Mouse (Mus musculus): ENCODE data around the gene Snai1. TPM values are rescaled to one million over a fixed set of nuclear protein-coding genes. Genes with fewer than 3 reads are reported as not detected.

Gene Snai1
- total RNA-seq (2023): 2.2 and 4.9 TPM in 2 replicates

GRCm38 (mm10) chr2:167537476-167538297 lies at the start of gene Snai1:
Snai1 (plus strand) TSS chr2:167538195.

DNA sequence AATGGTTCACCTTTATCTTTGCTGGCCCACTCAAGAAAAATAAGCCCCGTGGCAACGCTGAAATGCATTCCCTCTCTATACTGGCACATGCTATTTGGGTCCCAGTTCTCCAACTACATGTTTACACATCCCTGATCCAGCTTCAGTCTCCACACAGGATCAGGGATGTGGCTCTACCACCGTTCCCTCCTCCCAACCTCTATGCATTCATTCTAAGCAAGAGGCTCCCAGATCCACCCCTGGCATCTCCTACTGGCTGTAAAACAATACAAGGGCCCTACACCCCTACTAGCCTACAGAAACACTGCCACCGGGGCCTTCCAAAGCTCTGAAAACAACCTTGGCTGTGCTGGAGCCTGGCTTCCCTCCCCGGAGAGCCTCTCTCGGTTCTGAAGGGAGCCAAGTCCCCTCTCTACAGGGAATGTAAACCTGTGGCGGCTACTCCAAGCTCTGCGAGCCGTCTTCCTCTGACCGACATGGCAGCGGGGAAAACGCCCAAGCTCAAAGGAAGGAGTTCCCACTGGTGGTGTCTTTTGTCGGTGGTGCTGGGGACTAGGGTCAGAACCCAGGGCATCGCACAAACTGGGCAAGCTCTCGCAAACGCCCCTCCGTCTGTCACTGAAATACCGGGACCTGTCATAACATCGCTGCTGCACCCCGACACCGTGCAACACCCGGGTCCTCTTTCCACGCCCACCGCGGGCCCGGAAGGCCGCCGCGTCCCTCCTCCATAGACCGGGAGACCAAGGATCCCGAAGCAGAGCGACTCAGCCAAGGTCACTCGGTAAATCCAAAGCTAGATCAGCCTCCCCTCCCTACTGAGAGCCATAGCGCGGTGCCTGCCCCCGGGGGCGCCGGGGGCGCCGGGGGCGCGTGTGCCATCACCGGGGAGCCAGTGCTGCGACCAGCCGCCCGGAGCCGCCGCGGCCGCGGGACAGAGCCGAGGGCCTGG lies 46.0 kb upstream of the Snai1 start, which contains the start of gene Rnf114:
Gene Rnf114 (plus strand): TSS at position 889 of the 952 bp plus-strand sequence.

GRCm38 (mm10) chr2:167492713-167493636 lies 45.0 kb upstream of the Snai1 start, which contains the start of gene Spata2:
Spata2 (minus strand) TSS chr2:167492887.

Other genes starting within 250 kb of the Snai1 start
- gene B4galt5, start 189.0 kb upstream of the Snai1 start, total RNA-seq (2023): 24.7 and 30.2 TPM in 2 replicates
- 39.5 and 57.4 TPM in 2 replicates for gene Slc9a8, start 116.5 kb upstream of the Snai1 start, total RNA-seq (2023)
- 63.0 and 66.4 TPM in 2 replicates for gene Rnf114, start 45.5 kb upstream of the Snai1 start, total RNA-seq (2023)
- 72.2 and 73.4 TPM in 2 replicates for gene Spata2, start 45.3 kb upstream of the Snai1 start, total RNA-seq (2023)
- gene Ube2v1, start 93.9 kb downstream of the Snai1 start, total RNA-seq (2023): 59.8 and 67.6 TPM in 2 replicates
- 18.9 and 22.7 TPM in 2 replicates for gene Gm20431, start 123.3 kb downstream of the Snai1 start, total RNA-seq (2023)
- gene Cebpb, start 150.7 kb downstream of the Snai1 start, total RNA-seq (2023): 593 and 647 TPM in 2 replicates
- 259 and 390 TPM in 2 replicates for gene Tmem189, start 151.6 kb downstream of the Snai1 start, total RNA-seq (2023)

Data from neutrophil, adult 65 days (primary cell).